Mouse (Mus musculus): ENCODE results near the gene Zfp362. TPM values are rescaled to one million over a fixed set of nuclear protein-coding genes. Genes with fewer than 3 reads are reported as not detected.

Gene Zfp362
- total and polyA plus RNA-seq, 2 experiments from 2014 or later: 27.0 to 33.3 TPM

- no peak overlapping the region for H3K4me3 ChIP-seq (ENCODE audit: low read depth, low read length)
- ATAC-seq (ENCODE audit: low FRiP score) (no peak), DNase-seq (ENCODE audit: low spot score) (no peak)
- H3K4me1 ChIP-seq (ENCODE audit: insufficient read depth, low read length): no peaks in the 10 kb centered on the region
- peaks cover 49% of the 10 kb centered on the region for H3K36me3 ChIP-seq (ENCODE audit: insufficient read depth, low read length)
- H3K27me3 ChIP-seq (ENCODE audit: insufficient read depth, low read length): no peaks in the 10 kb centered on the region
- H3K9me3 ChIP-seq (ENCODE audit: low read length): no peaks in the 10 kb centered on the region
- H3K27ac ChIP-seq (ENCODE audit: low read depth, low read length): no peak overlapping the region
- no peak for TF ChIP-seq CTCF (IDR thresholded peaks at IDR 0.05)
- no peak overlapping the region for H3K4me2 ChIP-seq (ENCODE audit: low read depth, low read length, poor library complexity, severe bottlenecking)
- no peak overlapping the region for H3K9ac ChIP-seq (replicated peaks; ENCODE audit: low read length, poor library complexity, severe bottlenecking)
- 89% methylated on average over 11 of the region's 11 CpGs for WGBS
These were observed 32.0 kb downstream of the Zfp362 start for GRCm38 (mm10) chr4:128773820-128774219.

GRCm38 (mm10) chr4:128770698-128771097 is 35.1 kb downstream of the Zfp362 start:
- ATAC-seq (ENCODE audit: low FRiP score) (no peak), DNase-seq (ENCODE audit: low spot score) (no peak)
- H3K4me2 ChIP-seq (ENCODE audit: low read depth, low read length, poor library complexity, severe bottlenecking): no peak overlapping the region
- H3K4me1 ChIP-seq (ENCODE audit: insufficient read depth, low read length): no peaks in the 10 kb centered on the region
- WGBS: 94% methylated on average over 5 of the region's 5 CpGs
- H3K27ac ChIP-seq (ENCODE audit: low read depth, low read length): no peak overlapping the region
- no peak overlapping the region for H3K4me3 ChIP-seq (ENCODE audit: low read depth, low read length)
- no peak overlapping the region for H3K9ac ChIP-seq (replicated peaks; ENCODE audit: low read length, poor library complexity, severe bottlenecking)
- no peaks in the 10 kb centered on the region for H3K27me3 ChIP-seq (ENCODE audit: insufficient read depth, low read length)
- peaks cover 26% of the 10 kb centered on the region for H3K36me3 ChIP-seq (ENCODE audit: insufficient read depth, low read length)
- no peaks in the 10 kb centered on the region for H3K9me3 ChIP-seq (ENCODE audit: low read length)
- no peak for TF ChIP-seq CTCF (IDR thresholded peaks at IDR 0.05)

GRCm38 (mm10) chr4:128769569-128770355 is 36.1 kb downstream of the Zfp362 start:
- no peak for DNase-seq (ENCODE audit: low spot score)
- Histone ChIP-seq H3K4me3 (ENCODE audit: low read depth, low read length) (no peak overlapping the region), H3K4me2 (ENCODE audit: low read depth, low read length, poor library complexity, severe bottlenecking) (no peak overlapping the region), H3K9ac (replicated peaks; ENCODE audit: low read length, poor library complexity, severe bottlenecking) (no peak overlapping the region), H3K36me3 (ENCODE audit: insufficient read depth, low read length) (peaks cover 20% of the 10 kb centered on the region; the same call in 1 of the 2 replicates), H3K9me3 (ENCODE audit: low read length) (no peaks in the 10 kb centered on the region), H3K4me1 (ENCODE audit: insufficient read depth, low read length) (no peaks in the 10 kb centered on the region), H3K27ac (ENCODE audit: low read depth, low read length) (no peak overlapping the region), H3K27me3 (ENCODE audit: insufficient read depth, low read length) (no peaks in the 10 kb centered on the region)
- TF ChIP-seq CTCF (IDR thresholded peaks at IDR 0.05): no peak
- WGBS: 87% methylated on average over 13 of the region's 13 CpGs
- no peak for ATAC-seq (ENCODE audit: low FRiP score)

DNA sequence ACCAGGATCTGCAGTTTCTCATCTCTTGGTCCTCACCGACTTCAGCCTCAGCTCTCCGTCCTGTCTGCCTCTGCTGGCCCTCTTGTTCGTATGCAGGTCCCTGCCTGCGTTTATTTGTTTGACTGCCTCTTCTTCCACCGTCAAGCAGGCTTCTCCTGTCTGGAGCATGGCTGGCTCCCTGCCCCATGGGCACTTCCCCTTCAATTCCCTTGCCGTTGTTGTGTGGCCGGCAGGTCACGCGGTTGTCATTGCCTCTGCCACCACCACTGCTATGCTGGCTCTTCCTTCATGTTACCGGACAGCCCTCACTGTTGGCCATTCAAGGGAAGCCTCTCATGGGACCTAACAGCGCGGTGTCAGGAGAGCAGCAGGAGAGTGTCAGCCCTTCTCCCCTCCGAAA is 37.7 kb downstream of the Zfp362 start:
- DNase-seq (ENCODE audit: low spot score) (no peak), ATAC-seq (ENCODE audit: low FRiP score) (no peak)
- no peak overlapping the region for H3K27ac ChIP-seq (ENCODE audit: low read depth, low read length)
- no peaks in the 10 kb centered on the region for H3K27me3 ChIP-seq (ENCODE audit: insufficient read depth, low read length)
- H3K4me1 ChIP-seq (ENCODE audit: insufficient read depth, low read length): no peaks in the 10 kb centered on the region
- WGBS: 79% methylated on average over 13 of the region's 13 CpGs
- TF ChIP-seq CTCF (IDR thresholded peaks at IDR 0.05): no peak
- H3K4me3 ChIP-seq (ENCODE audit: low read depth, low read length): no peak overlapping the region
- H3K4me2 ChIP-seq (ENCODE audit: low read depth, low read length, poor library complexity, severe bottlenecking): no peak overlapping the region
- H3K36me3 ChIP-seq (ENCODE audit: insufficient read depth, low read length): 0 out of 2 replicates have a peak, but pooled peaks cover 5% of the 10 kb centered on the region
- H3K9me3 ChIP-seq (ENCODE audit: low read length): no peaks in the 10 kb centered on the region
- H3K9ac ChIP-seq (replicated peaks; ENCODE audit: low read length, poor library complexity, severe bottlenecking): no peak overlapping the region

DNA sequence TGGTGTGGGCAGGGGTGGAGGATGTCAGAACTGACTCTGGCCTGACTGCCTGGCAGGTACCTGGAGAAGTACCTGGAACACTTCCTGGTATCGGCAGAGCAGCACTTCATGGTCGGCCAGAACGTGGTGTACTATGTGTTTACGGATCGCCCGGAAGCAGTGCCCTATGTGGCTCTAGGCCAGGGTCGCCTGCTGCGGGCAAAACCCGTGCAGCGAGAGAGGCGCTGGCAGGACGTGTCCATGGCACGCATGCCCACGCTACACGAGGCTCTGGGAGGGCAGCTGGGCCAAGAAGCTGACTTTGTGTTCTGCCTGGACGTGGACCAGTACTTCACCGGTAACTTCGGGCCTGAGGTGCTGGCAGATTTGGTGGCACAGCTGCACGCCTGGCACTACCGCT is 38.9 kb downstream of the Zfp362 start:
- Histone ChIP-seq H3K27ac (ENCODE audit: low read depth, low read length) (no peak overlapping the region), H3K4me1 (ENCODE audit: insufficient read depth, low read length) (no peaks in the 10 kb centered on the region), H3K4me3 (ENCODE audit: low read depth, low read length) (no peak overlapping the region), H3K9me3 (ENCODE audit: low read length) (no peaks in the 10 kb centered on the region), H3K36me3 (ENCODE audit: insufficient read depth, low read length) (no peaks in the 10 kb centered on the region), H3K27me3 (ENCODE audit: insufficient read depth, low read length) (no peaks in the 10 kb centered on the region), H3K4me2 (ENCODE audit: low read depth, low read length, poor library complexity, severe bottlenecking) (no peak overlapping the region), H3K9ac (replicated peaks; ENCODE audit: low read length, poor library complexity, severe bottlenecking) (no peak overlapping the region)
- ATAC-seq (ENCODE audit: low FRiP score): no peak
- TF ChIP-seq CTCF (IDR thresholded peaks at IDR 0.05): no peak
- WGBS: 91% methylated on average over 20 of the region's 20 CpGs
- DNase-seq (ENCODE audit: low spot score): no peak

- Histone ChIP-seq H3K9me3 (ENCODE audit: low read length) (no peaks in the 10 kb centered on the region), H3K4me2 (ENCODE audit: low read depth, low read length, poor library complexity, severe bottlenecking) (no peak overlapping the region), H3K4me1 (ENCODE audit: insufficient read depth, low read length) (no peaks in the 10 kb centered on the region), H3K9ac (replicated peaks; ENCODE audit: low read length, poor library complexity, severe bottlenecking) (no peak overlapping the region), H3K27ac (ENCODE audit: low read depth, low read length) (no peak overlapping the region), H3K27me3 (ENCODE audit: insufficient read depth, low read length) (no peaks in the 10 kb centered on the region), H3K4me3 (ENCODE audit: low read depth, low read length) (no peak overlapping the region), H3K36me3 (ENCODE audit: insufficient read depth, low read length) (no peaks in the 10 kb centered on the region)
- DNase-seq (ENCODE audit: low spot score) (no peak), ATAC-seq (ENCODE audit: low FRiP score) (no peak)
- 90% methylated on average over 6 of the region's 6 CpGs for WGBS
- TF ChIP-seq CTCF (IDR thresholded peaks at IDR 0.05): no peak
These were observed 45.8 kb downstream of the Zfp362 start for GRCm38 (mm10) chr4:128760029-128760428.
